Mouse (Mus musculus) lung, adult 2 months (tissue): ENCODE measurements around the gene Pla2g2f.

Experiments used
- CTCF ChIP-seq: fragments of 200-500 bp; IDR thresholded peaks from 2 replicates; pipeline ENCODE4 v1.5.1; 2011; ENCODE audit warnings: mild to moderate bottlenecking, low read length, control low read depth; ENCODE audit not compliant: insufficient read depth
- POLR2A ChIP-seq: fragments of 200-500 bp; IDR thresholded peaks from 2 replicates; pipeline ENCODE4 v1.6.1; 2011; ENCODE audit warnings: low read depth, mild to moderate bottlenecking, control low read depth, low read length, borderline replicate concordance; ENCODE audit errors: extremely low read depth

- TF ChIP-seq CTCF: no peak
- no peak for TF ChIP-seq POLR2A
Observed at GRCm38 (mm10) chr4:138806160-138806559, 48.7 kb upstream of the Pla2g2f start.
